Mouse (Mus musculus) heart, embryonic 11.5 days (tissue): ENCODE results near the gene Gpc6. TPM values are rescaled to one million over a fixed set of nuclear protein-coding genes. Genes with fewer than 3 reads are reported as not detected.
A peak's percentile ranks its signal among the peaks of the same experiment; 100 is the strongest.

Experiments used
- ATAC-seq: fragments of 200-750 bp; cut with Nextera tagmentation; replicated peaks from 2 replicates; pipeline ENCODE4 v1.8.0; 2017; ENCODE audit warnings: moderate library complexity; ENCODE audit not compliant: insufficient number of reproducible peaks, low FRiP score, low TSS enrichment
- H3K27ac ChIP-seq: fragments of 300-500 bp; sonication (generic); 2 replicates; pipeline ENCODE4 v1.5.1; 2014; ENCODE audit warnings: mild to moderate bottlenecking, low read depth, low read length
- H3K27me3 ChIP-seq: fragments of 300-500 bp; sonication (generic); 2 replicates; pipeline ENCODE4 v1.6.1; 2014; ENCODE audit warnings: mild to moderate bottlenecking, low read length, mixed read lengths; ENCODE audit not compliant: control insufficient read depth, insufficient read depth
- H3K36me3 ChIP-seq: fragments of 300-500 bp; sonication (generic); 2 replicates; pipeline ENCODE4 v1.6.1; 2014; ENCODE audit warnings: mild to moderate bottlenecking, low read length, moderate library complexity, mixed read lengths; ENCODE audit not compliant: control insufficient read depth, insufficient read depth
- H3K4me1 ChIP-seq: fragments of 300-500 bp; sonication (generic); 2 replicates; pipeline ENCODE4 v1.6.1; 2014; ENCODE audit warnings: low read length; ENCODE audit not compliant: control insufficient read depth, insufficient read depth
- H3K4me2 ChIP-seq: fragments of 300-500 bp; sonication (generic); 2 replicates; pipeline ENCODE4 v1.6.1; 2014; ENCODE audit warnings: mild to moderate bottlenecking, moderate library complexity
- H3K4me3 ChIP-seq: fragments of 300-500 bp; sonication (generic); 2 replicates; pipeline ENCODE4 v1.5.1; 2014; ENCODE audit warnings: low read depth, low read length
- H3K9ac ChIP-seq: fragments of 300-500 bp; sonication (generic); 2 replicates; pipeline ENCODE4 v1.6.1; 2014; ENCODE audit warnings: mild to moderate bottlenecking, low read depth, low read length, moderate library complexity
- H3K9me3 ChIP-seq: fragments of 300-500 bp; sonication (generic); replicated peaks from 2 replicates; pipeline ENCODE4 v1.6.1; 2016; ENCODE audit warnings: low read length; ENCODE audit not compliant: control insufficient read depth
- WGBS: fragments of 180-500 bp; shearing (Covaris S2); extraction: QIAGEN DNeasy Blood & Tissue Kit; methylation state at CpG from one replicate; pipeline ENCODE4 v1.1.7; 2014; ENCODE audit not compliant: insufficient replicate concordance; 5-methylcytosine and 5-hydroxymethylcytosine counted together
- polyA plus RNA-seq: library from polyadenylated mRNA; unstranded; fragments of >200 nt; fragmentation: Nextera tagmentation; extraction: Ambion mirVana; gene quantifications from 2 replicates; pipeline ENCODE4 v1.2.1, GENCODE M21; 2014

Gene Gpc6
- polyA plus RNA-seq, 1 experiment from 2014 or later: 14.3 TPM

DNA sequence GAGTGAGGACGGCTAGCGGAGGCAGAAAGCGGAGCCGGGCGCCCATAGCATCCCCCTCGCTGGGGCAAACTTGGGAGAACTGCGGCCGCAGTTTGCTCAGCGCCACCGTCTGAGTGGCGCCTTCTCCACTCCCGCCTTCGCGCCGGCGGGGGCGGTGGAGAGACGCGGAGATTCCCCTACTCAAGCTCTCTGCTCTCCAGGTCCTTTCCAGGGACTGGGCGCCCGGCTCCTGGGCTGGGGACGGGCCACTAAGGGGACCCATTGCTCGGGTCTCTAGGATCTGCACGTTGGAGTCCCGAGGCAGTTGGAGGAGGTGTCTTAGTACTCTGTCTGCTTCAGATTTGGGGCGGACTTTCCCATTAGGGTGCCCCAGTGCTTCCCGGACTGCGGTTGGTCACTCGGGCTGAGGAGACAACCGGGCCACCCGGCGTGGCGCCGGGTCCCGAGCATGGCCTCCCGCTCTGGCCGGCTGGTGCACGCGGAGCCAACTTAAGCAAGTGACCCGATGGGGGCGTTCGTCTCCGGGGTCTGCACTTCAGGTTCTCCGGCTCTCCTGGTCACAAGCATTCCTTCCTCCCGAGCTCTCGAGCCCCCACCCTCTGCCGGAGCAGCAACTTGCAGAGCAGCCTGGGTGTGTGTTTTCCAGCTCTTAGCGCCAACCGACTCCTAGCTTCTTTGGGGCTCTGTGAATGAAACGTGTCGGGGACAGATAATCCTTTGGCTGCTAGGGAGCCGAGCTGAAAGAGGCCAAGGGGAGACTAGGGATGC lies 1.5 kb downstream of the Gpc6 start:
- peak overlapping the region; percentile 82 for H3K27ac ChIP-seq
- peak overlapping the region; percentile 99 for H3K4me2 ChIP-seq
- no peaks in the 10 kb centered on the region for H3K36me3 ChIP-seq
- ATAC-seq: peak; percentile 65
- peak overlapping the region; percentile 78 for H3K4me3 ChIP-seq
- H3K9ac ChIP-seq: peak overlapping the region; percentile 77
- under 1% methylated on average over 52 of the region's 52 CpGs for WGBS
- H3K9me3 ChIP-seq: no peaks in the 10 kb centered on the region
- no peaks in the 10 kb centered on the region for H3K27me3 ChIP-seq
- H3K4me1 ChIP-seq: no peaks in the 10 kb centered on the region

DNA sequence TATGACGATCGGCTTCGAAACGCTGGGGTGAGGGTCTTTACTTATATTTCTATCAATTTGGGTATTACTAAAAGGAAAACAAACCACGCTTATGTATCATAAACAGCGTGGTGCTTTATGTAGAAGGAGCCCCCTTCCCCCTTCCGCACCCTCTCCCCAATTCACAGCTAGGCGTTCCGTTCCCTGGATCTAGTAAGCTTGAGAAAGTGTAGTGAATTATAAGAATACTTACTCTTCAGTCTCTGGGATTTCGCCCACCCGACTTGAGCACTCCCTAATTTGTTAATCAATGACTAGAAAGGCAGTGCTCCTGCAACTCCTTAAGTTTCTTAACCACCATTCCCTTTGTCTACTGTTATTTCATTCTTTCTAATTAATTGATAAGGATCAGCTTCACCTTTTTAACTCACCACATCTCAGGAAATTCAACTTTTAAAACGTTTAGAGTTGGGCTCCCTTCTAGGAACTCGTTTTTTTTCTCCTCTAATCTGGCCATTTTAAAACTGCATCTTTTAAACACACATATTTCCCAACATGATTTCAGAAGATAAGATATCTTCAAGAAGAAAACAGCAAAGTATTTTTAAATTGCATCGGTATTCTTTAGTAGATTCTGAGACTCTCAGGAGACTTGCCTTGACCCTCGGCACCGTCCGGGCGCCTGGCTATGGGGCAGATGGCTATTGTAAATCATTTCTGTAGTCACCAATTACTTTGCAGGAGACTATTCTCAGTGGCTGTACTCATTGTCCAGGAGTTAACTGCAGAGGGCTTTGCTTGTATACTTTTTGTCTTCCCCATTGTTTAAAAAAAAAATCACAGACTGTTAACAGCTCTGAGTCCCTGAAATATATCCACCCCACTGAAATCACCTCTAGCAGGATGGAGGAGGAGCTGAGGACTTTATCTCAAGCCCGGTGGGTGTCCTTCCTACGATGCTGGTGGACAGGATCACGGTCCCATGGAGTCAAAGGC lies 2.5 kb downstream of the Gpc6 start:
- peak overlapping the region; percentile 82 for H3K27ac ChIP-seq
- H3K9ac ChIP-seq: peak overlapping the region; percentile 77; the same call in 1 of the 2 replicates
- H3K4me1 ChIP-seq: no peaks in the 10 kb centered on the region
- no peak for ATAC-seq
- H3K4me3 ChIP-seq: peak overlapping the region; percentile 78
- H3K27me3 ChIP-seq: no peaks in the 10 kb centered on the region
- no peaks in the 10 kb centered on the region for H3K36me3 ChIP-seq
- WGBS: 2% methylated on average over 21 of the region's 21 CpGs
- H3K9me3 ChIP-seq: no peaks in the 10 kb centered on the region
- H3K4me2 ChIP-seq: peak overlapping the region; percentile 99

DNA sequence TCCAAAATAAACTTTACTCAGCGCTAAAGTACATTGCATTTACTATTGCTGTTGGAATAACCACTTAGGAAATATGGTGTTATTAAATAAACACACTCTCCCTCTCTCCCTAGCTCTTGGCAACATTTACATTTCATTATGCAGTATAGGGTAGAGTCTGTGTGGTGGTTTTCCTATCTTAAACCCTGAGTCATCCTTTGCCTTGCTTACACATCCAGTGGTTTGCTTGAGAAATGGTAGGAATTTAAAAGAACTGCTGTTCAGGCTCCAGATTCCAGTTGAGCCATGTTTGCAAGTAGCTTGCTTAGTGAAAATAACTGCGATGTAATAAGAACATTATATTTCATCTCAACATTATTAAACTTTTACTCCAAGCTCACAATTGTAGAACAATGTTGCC lies 3.3 kb downstream of the Gpc6 start:
- Histone ChIP-seq H3K4me3 (peak overlapping the region; percentile 78; the same call in 1 of the 2 replicates), H3K4me1 (no peaks in the 10 kb centered on the region), H3K4me2 (peak overlapping the region; percentile 99), H3K27ac (no peak overlapping the region), H3K36me3 (no peaks in the 10 kb centered on the region), H3K9ac (no peak overlapping the region), H3K27me3 (no peaks in the 10 kb centered on the region), H3K9me3 (no peaks in the 10 kb centered on the region)
- WGBS: 56% methylated on average over 2 of the region's 2 CpGs
- no peak for ATAC-seq

DNA sequence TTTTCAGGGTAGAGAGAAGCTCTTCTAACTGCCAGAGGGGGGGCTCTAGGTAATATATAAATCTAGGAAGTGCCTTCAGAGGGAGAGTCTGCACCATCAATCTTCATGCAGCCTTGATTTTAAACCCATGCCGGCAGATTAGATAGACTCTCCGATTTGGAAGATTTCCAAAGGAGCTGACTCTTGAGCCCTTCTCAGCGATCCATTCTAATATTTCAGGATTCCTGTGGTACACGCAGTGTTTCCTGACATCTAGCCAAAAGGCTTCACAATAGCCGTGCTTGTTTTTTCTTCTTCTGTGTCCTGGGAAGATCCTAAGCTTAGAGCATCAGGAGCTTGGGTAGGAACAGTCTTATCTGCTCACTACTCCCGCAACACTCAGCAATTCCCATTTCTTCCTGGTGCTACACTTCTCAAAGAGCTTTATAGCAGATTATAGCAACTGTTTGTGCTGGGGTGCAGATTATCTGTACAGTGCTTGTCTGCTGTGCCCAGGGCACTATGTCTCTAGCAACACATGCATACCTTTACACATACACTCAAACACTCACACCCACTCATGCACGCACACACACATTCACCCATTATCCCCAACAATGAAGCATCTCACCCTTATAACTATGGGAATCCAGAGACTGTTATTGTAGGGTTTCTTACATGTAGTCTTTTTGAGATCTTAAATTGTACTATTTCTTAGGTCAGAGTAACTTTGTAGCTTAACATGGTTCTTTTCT lies 3.8 kb downstream of the Gpc6 start:
- Histone ChIP-seq H3K9me3 (no peaks in the 10 kb centered on the region), H3K4me1 (0 out of 2 replicates have a peak, but pooled peaks cover 2% of the 10 kb centered on the region), H3K27ac (no peak overlapping the region), H3K4me2 (0 out of 2 replicates have a peak overlapping the region, but pooled peaks have one; percentile 2), H3K36me3 (no peaks in the 10 kb centered on the region), H3K4me3 (no peak overlapping the region), H3K27me3 (no peaks in the 10 kb centered on the region), H3K9ac (no peak overlapping the region)
- ATAC-seq: no peak
- WGBS: 45% methylated on average over 7 of the region's 7 CpGs

DNA sequence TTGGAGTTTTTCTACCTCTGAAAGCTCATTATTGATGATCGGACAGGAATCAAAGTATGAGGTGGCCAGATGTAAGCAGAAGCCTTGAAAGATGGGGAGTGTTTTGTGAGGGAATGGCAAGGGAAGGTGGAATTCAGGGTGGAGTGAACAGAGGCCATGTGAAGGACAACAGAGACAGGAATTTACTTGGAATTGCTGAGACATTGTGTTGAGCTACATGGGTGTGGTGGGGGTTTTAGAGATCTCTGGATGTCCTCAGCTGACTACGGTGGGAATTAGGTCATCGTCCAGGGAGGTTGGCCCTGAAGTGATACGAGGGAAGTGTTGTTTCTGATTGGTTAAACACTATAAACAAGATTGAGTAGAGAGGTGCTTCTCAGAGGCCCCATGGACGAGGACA lies 8.7 kb downstream of the Gpc6 start:
- Histone ChIP-seq H3K4me2 (no peak overlapping the region), H3K36me3 (no peaks in the 10 kb centered on the region), H3K27ac (no peak overlapping the region), H3K27me3 (no peaks in the 10 kb centered on the region), H3K9me3 (no peaks in the 10 kb centered on the region), H3K4me3 (no peak overlapping the region), H3K4me1 (0 out of 2 replicates have a peak, but pooled peaks cover 2% of the 10 kb centered on the region), H3K9ac (no peak overlapping the region)
- WGBS: 37% methylated on average over 5 of the region's 5 CpGs
- ATAC-seq: no peak

DNA sequence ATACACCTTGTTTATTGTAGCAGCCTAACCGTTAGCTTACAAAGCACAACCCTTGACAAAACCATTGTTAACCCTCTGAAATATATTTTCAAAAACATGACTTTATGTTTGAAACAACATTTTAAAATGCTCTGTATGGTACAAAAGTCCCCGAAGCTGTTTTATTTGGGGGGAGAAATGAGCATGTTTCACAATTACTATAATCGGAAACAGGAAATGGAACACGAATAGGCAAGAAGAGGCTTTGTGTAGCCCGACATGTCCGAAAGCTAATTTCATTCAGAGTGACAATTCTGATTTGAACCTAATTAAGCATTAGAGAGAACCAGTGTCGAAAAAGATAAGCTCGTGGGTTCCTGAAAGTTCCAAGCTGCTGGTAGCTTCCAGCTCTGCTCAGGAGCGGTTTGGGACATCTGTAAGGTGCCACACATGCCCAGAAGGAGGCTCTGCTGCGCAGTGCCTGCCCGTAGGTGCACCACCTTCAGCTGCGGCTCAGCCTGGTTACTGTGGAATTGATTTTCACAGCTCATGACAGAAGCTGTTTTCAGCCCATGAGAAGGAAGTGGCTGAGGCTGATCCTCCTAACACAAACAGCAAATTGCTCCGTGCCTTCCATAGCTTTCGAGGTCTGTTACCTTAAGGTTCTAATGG lies 12.9 kb downstream of the Gpc6 start:
- no peak overlapping the region for H3K4me2 ChIP-seq
- ATAC-seq: no peak
- no peaks in the 10 kb centered on the region for H3K36me3 ChIP-seq
- 0 out of 2 replicates have a peak, but pooled peaks cover 2% of the 10 kb centered on the region for H3K4me1 ChIP-seq
- no peak overlapping the region for H3K4me3 ChIP-seq
- no peak overlapping the region for H3K27ac ChIP-seq
- 67% methylated on average over 14 of the region's 14 CpGs for WGBS
- no peaks in the 10 kb centered on the region for H3K9me3 ChIP-seq
- no peak overlapping the region for H3K9ac ChIP-seq
- no peaks in the 10 kb centered on the region for H3K27me3 ChIP-seq

DNA sequence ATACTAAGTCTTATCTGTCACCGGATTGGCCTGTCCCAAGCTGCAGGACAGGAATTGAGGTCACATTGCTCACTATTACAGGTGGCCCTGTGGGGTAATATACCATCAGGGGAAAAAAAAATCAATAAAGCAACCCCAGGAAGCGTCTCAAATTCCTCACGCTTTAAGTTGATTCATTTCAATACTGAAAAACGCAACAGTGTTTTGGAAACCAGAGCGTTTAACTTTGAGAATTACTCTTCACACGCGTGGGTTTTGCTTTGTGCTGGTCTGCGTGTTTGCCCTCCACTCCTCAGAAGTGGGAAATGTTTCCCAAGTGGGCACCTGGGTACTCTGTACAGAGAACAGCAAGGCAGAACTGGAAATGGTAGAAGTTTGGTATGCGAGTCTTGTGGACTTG lies 13.6 kb downstream of the Gpc6 start:
- Histone ChIP-seq H3K36me3 (no peaks in the 10 kb centered on the region), H3K9me3 (no peaks in the 10 kb centered on the region), H3K27ac (no peak overlapping the region), H3K4me1 (0 out of 2 replicates have a peak, but pooled peaks cover 2% of the 10 kb centered on the region), H3K4me2 (no peak overlapping the region), H3K4me3 (no peak overlapping the region), H3K9ac (no peak overlapping the region), H3K27me3 (no peaks in the 10 kb centered on the region)
- no peak for ATAC-seq
- 86% methylated on average over 9 of the region's 9 CpGs for WGBS

DNA sequence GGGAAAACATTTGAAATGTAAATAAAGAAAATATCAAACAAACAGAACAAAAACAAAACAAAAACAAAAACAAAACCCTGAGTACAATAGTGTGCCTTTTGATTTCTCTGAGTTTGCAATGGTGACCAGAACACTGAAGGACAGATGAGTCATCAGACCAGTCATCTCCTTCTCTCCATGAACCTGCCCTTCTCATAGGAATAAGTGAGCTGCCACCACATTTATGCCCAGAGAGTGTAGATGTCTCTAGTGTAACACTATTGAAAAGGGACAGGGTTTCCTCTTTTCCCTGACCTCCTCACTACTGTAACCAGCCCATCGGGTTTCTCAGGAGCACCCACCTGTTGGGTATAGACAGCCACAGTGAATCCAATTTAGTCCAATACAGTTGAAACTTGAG lies 14.4 kb downstream of the Gpc6 start:
- WGBS: 92% methylated on average over 1 of the region's 1 CpGs
- Histone ChIP-seq H3K9ac (no peak overlapping the region), H3K36me3 (no peaks in the 10 kb centered on the region), H3K9me3 (no peaks in the 10 kb centered on the region), H3K4me1 (no peaks in the 10 kb centered on the region), H3K4me2 (no peak overlapping the region), H3K27me3 (no peaks in the 10 kb centered on the region), H3K4me3 (no peak overlapping the region), H3K27ac (no peak overlapping the region)
- no peak for ATAC-seq
